Mouse (Mus musculus) kidney, postnatal 0 days (tissue): ENCODE data around the gene Krtap7-1. TPM values are rescaled to one million over a fixed set of nuclear protein-coding genes. Genes with fewer than 3 reads are reported as not detected.

ENCODE experiments used
- ATAC-seq: fragments of 200-750 bp; cut with Nextera tagmentation; replicated peaks from 2 replicates; pipeline ENCODE4 v1.8.0; 2017; ENCODE audit warnings: low read depth, moderate number of reproducible peaks, moderate TSS enrichment, moderate library complexity; ENCODE audit not compliant: low FRiP score
- DNase-seq: peaks from one replicate; pipeline ENCODE4 v3.0.0-alpha.2; 2016; ENCODE audit warnings: low spot score
- H3K27ac ChIP-seq: fragments of 300-500 bp; sonication (generic); 2 replicates; pipeline ENCODE4 v1.5.1; 2014; ENCODE audit warnings: mild to moderate bottlenecking
- H3K27me3 ChIP-seq: fragments of 300-500 bp; sonication (generic); 2 replicates; pipeline ENCODE4 v1.6.1; 2014; ENCODE audit warnings: low read length, mixed read lengths; ENCODE audit not compliant: insufficient read depth
- H3K36me3 ChIP-seq: fragments of 300-500 bp; sonication (generic); 2 replicates; pipeline ENCODE4 v1.6.1; 2014; ENCODE audit warnings: low read length, mixed read lengths; ENCODE audit not compliant: insufficient read depth
- H3K4me1 ChIP-seq: fragments of 300-500 bp; sonication (generic); replicated peaks from 2 replicates; pipeline ENCODE4 v1.6.1; 2014; ENCODE audit warnings: antibody characterized with exemption, low read length, mixed read lengths; ENCODE audit not compliant: insufficient read depth
- H3K4me2 ChIP-seq: fragments of 300-500 bp; sonication (generic); 2 replicates; pipeline ENCODE4 v1.6.1; 2014; ENCODE audit warnings: mild to moderate bottlenecking, low read length, moderate library complexity, mixed read lengths
- H3K4me3 ChIP-seq: fragments of 300-500 bp; sonication (generic); replicated peaks from 2 replicates; pipeline ENCODE4 v1.5.1; 2014; ENCODE audit warnings: low read depth, low read length
- H3K9ac ChIP-seq: fragments of 300-500 bp; sonication (generic); 2 replicates; pipeline ENCODE4 v1.6.1; 2014; ENCODE audit warnings: low read depth, low read length
- H3K9me3 ChIP-seq: fragments of 300-500 bp; sonication (generic); replicated peaks from 2 replicates; pipeline ENCODE4 v1.6.1; 2016; ENCODE audit warnings: low read length, inconsistent platforms, mixed read lengths
- CTCF ChIP-seq: IDR thresholded peaks from 2 replicates; pipeline ENCODE4 v1.5.1; 2016; ENCODE audit warnings: antibody characterized with exemption, low read depth, mild to moderate bottlenecking, moderate library complexity
- WGBS: fragments of 180-500 bp; shearing (Covaris S2); extraction: QIAGEN DNeasy Blood & Tissue Kit; methylation state at CpG from one replicate; pipeline ENCODE4 v1.1.7; 2014; 5-methylcytosine and 5-hydroxymethylcytosine counted together
- polyA plus RNA-seq: library from polyadenylated mRNA; unstranded; fragments of >200 nt; fragmentation: Nextera tagmentation; extraction: Ambion mirVana; gene quantifications from 2 replicates; pipeline ENCODE4 v1.2.1, GENCODE M21; 2015

Krtap7-1 gene
- polyA plus RNA-seq, 1 experiment from 2014 or later, result not detected

DNA sequence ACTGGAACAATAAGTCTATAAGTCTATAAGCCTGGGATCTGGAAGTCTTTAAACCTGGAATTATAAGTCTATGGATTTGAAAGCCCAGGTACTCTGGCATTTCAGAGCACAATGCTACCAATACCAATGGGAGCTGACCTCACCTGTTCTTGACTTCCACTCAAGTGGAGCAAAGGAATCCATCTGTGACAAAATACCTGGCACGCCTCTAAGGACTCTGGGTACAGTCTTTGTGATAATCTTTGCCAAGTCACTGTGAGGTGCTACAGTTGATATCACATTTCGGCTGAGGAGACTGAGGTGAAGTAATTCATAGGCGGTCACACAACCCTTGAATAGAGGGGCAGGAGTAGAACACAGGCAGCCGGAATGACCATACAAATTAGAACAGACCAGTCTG lies 12.9 kb upstream of the Krtap7-1 start:
- Histone ChIP-seq H3K9me3 (no peaks in the 10 kb centered on the region), H3K36me3 (no peaks in the 10 kb centered on the region), H3K27ac (no peak overlapping the region), H3K4me1 (no peaks in the 10 kb centered on the region), H3K9ac (no peak overlapping the region), H3K4me2 (no peak overlapping the region), H3K27me3 (no peaks in the 10 kb centered on the region), H3K4me3 (no peak overlapping the region)
- 87% methylated on average over 4 of the region's 4 CpGs for WGBS
- TF ChIP-seq CTCF, result no peak
- ATAC-seq (no peak), DNase-seq (no peak)

DNA sequence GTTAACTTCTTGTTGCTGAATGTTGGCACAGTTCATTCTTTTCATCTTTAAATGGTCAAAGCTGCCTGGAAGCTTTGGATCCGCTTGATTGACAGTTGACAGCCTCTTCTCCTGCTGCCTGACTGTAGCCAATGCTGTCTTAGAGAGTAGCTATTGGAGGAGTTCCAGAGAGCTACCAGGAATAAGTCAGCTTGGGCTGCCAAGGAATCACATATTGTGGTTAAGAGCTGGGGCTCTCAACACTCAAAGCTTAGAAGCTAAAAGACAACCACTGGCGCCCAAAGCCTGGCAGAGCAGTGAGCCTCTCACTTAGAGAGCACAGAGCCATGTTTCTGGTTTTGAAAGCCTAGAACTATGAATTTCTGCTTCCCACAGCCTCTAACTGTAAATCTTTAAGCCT lies 12.4 kb upstream of the Krtap7-1 start:
- no peaks in the 10 kb centered on the region for H3K9me3 ChIP-seq
- H3K4me2 ChIP-seq, result no peak overlapping the region
- no peaks in the 10 kb centered on the region for H3K27me3 ChIP-seq
- no peak for TF ChIP-seq CTCF
- no peaks in the 10 kb centered on the region for H3K4me1 ChIP-seq
- ATAC-seq (no peak), DNase-seq (no peak)
- no peak overlapping the region for H3K4me3 ChIP-seq
- H3K27ac ChIP-seq, result no peak overlapping the region
- WGBS, result 94% methylated on average over 2 of the region's 2 CpGs
- H3K9ac ChIP-seq, result no peak overlapping the region
- no peaks in the 10 kb centered on the region for H3K36me3 ChIP-seq

DNA sequence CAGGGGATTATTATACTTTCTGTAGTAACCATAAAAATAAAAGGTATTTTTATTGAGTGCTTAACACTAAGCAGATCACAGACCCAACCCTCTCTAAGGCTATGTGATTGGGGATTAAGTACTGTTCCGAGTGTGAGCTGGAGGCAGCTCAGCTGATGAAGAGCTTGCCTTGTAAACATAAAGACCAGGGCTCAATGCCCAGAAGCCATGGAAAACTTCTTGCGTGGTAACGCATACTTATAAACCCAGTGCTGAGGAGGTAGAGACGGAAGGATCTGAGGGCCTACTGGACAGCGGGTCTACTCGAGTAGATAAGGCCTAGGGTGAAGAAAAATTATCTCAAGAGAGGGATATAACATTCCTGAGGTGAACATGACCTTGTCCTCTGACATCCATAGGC lies 12.0 kb upstream of the Krtap7-1 start:
- Histone ChIP-seq H3K4me3 (no peak overlapping the region), H3K4me2 (no peak overlapping the region), H3K4me1 (no peaks in the 10 kb centered on the region), H3K27me3 (no peaks in the 10 kb centered on the region), H3K27ac (no peak overlapping the region), H3K36me3 (no peaks in the 10 kb centered on the region), H3K9me3 (no peaks in the 10 kb centered on the region), H3K9ac (no peak overlapping the region)
- WGBS, result 92% methylated on average over 6 of the region's 6 CpGs
- DNase-seq (no peak), ATAC-seq (no peak)
- TF ChIP-seq CTCF, result no peak

DNA sequence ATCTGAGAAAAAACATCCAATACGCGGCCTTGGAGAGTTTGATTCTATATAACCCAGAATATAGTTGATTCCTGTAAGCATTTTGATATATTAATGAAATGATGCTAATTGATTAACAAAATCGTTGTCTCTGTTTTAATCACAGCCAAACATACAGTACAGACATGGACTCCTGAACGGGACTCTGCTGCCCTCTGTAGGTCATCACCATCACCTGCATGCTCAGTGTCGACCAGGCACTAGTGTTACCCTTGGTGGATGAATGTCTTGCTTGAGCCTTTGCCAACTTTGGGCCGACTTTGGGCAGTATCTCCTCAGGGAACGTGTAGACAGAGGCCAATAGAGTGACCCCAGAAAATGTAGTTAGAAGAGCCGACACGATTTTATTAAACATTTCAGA lies 9.5 kb upstream of the Krtap7-1 start:
- H3K9me3 ChIP-seq, result no peaks in the 10 kb centered on the region
- H3K4me1 ChIP-seq, result no peaks in the 10 kb centered on the region
- H3K27ac ChIP-seq, result no peak overlapping the region
- ATAC-seq, result peak; percentile 63; the same call in 1 of the 2 replicates
- TF ChIP-seq CTCF, result peak; percentile 68
- 56% methylated on average over 9 of the region's 9 CpGs for WGBS
- peak; percentile 21 for DNase-seq
- no peaks in the 10 kb centered on the region for H3K27me3 ChIP-seq
- no peak overlapping the region for H3K4me2 ChIP-seq
- no peaks in the 10 kb centered on the region for H3K36me3 ChIP-seq
- no peak overlapping the region for H3K9ac ChIP-seq
- H3K4me3 ChIP-seq, result no peak overlapping the region

DNA sequence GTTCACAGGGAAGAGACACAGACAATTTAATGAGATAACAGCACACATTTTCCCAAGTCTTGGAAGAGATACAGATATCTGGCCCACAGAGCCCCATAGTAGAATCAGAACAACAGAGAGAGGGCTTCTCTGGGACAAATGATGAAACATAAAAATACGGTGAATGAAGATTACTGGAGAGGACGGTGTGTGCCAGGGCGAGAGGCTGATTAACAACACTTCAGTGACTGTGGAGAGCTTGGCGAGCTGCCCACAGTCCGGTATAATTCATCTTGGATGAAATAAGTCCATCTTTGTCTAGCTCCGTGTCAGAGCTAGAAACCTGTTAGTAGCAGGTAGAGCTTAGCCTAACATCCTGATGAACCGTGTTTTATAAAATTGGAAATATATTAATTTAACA lies 5.3 kb upstream of the Krtap7-1 start:
- Histone ChIP-seq H3K9ac (no peak overlapping the region), H3K36me3 (no peaks in the 10 kb centered on the region), H3K4me2 (no peak overlapping the region), H3K27ac (no peak overlapping the region), H3K9me3 (no peaks in the 10 kb centered on the region), H3K4me3 (no peak overlapping the region), H3K4me1 (no peaks in the 10 kb centered on the region), H3K27me3 (no peaks in the 10 kb centered on the region)
- DNase-seq, result no peak
- no peak for ATAC-seq
- no peak for TF ChIP-seq CTCF
- WGBS, result 63% methylated on average over 7 of the region's 7 CpGs

DNA sequence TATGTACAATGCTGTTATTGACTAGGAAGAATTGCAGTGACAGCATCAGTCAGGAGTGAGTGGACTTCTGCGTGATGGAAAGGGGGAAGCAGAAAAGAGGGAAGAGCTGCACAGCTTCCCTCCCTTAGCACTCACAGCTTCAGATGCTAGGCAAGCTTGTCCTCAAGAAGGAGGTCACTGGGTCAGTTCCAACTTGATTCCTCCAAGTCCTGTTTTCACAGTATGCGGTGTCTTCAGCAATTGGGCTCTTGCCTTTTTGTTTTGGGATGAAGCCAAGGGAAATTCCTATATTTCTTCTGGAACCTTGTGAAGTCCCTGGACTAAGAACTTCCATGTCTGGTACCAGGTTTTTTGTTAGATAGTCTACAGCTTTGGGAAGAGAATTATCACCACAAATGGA lies 4.6 kb downstream of the Krtap7-1 start:
- Histone ChIP-seq H3K9ac (no peak overlapping the region), H3K36me3 (no peaks in the 10 kb centered on the region), H3K4me2 (no peak overlapping the region), H3K4me3 (no peak overlapping the region), H3K9me3 (no peaks in the 10 kb centered on the region), H3K27me3 (no peaks in the 10 kb centered on the region), H3K27ac (no peak overlapping the region), H3K4me1 (no peaks in the 10 kb centered on the region)
- DNase-seq (no peak), ATAC-seq (no peak)
- WGBS, result 72% methylated on average over 2 of the region's 2 CpGs
- TF ChIP-seq CTCF, result no peak

DNA sequence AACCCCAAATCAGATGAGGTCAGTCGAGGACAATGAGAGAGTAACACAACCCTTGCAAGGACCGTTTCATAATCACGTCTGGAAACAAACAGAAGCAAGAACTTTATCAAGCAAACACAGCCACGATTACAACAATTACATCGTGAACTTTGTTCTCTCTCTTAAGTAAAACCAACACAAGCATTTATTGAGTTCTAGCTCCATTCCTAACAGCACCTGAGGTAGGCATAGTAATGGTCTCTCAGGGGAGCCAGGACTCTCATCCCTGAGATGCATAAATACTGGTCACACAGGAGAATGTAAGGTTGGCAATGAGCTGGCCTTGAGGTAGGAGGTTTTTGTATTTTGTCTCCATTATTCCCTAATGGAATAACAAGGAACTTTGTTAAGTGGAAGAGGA lies 6.3 kb downstream of the Krtap7-1 start:
- no peaks in the 10 kb centered on the region for H3K9me3 ChIP-seq
- TF ChIP-seq CTCF, result no peak
- no peak overlapping the region for H3K4me2 ChIP-seq
- ATAC-seq, result no peak
- no peak overlapping the region for H3K4me3 ChIP-seq
- DNase-seq, result no peak
- H3K27ac ChIP-seq, result no peak overlapping the region
- no peaks in the 10 kb centered on the region for H3K27me3 ChIP-seq
- WGBS, result 82% methylated on average over 5 of the region's 5 CpGs
- no peaks in the 10 kb centered on the region for H3K4me1 ChIP-seq
- H3K9ac ChIP-seq, result no peak overlapping the region
- H3K36me3 ChIP-seq, result no peaks in the 10 kb centered on the region
